Mouse (Mus musculus): Measurements from ENCODE around the gene Ccdc18.
"Not testable (repeated sequence)": the region's sequence is repeated elsewhere in the genome, so short reads cannot be mapped to it uniquely, and the experiment has no call there.

The Ccdc18 gene

DNA sequence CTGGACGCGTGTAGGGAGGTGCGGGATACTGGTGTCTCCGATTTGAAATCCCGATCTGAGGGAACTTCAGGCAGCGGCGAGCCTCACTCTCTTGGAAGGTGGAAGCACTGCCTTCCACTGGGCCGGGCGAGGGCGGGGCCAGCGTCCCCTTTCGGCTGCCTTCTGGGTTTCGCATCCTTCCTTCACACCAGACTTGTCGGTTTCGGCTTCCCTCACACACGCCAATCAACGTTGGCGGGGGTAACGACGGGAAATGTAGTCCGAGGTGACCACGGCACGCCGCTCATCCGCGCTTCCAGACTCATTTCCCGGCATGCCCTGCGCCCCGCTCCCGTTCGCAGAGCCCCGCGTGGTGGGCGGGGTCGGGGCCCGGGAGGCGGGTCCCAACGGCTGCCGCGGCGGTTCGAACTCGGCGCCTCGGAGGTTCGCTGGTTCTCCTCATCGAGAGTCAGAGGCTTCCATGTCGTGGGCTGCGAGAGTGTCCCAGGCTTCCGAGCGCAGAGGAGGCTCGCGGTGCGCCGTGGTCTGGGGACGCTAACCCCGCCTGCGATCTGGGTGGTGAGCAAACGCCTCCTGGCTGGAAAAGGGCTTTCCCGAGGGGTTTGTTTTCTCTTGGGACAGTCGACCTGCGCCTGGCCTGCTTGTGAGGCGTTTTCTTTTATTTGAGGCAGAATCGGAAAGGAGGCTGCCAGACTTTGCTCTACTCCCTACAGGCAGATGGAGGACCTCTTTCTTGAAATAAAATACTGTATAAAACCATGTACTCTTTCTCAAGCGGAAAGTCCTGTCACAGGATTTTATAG lies at the start of gene Ccdc18, which contains the start of gene Tmed5:
Gene Ccdc18 (plus strand): TSS at position 435 of the 803 bp plus-strand sequence.
Gene Tmed5 (minus strand): TSS at position 180 of the 803 bp plus-strand sequence.
- DNase-seq = peak; percentile 98

DNA sequence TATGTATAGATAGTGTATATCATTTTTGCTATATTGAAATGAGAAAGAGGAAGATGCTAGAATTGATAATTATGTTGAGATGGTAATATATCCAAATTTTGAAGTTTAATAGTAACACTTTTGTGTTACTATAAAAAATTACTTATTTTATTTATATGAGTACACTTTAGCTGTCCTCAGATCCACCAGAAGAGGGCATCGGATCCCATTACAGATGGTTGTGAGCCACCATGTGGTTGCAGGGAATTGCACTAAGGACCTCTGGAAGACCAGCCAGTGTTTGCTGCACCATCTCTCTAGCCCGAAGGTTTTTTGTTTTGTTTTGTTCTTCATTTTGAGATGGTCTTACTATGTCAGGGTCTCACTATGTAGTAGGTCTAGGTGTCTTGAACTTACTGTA lies 47.2 kb upstream of the Ccdc18 start:
- DNase-seq = peak; percentile 22 to 29

DNA sequence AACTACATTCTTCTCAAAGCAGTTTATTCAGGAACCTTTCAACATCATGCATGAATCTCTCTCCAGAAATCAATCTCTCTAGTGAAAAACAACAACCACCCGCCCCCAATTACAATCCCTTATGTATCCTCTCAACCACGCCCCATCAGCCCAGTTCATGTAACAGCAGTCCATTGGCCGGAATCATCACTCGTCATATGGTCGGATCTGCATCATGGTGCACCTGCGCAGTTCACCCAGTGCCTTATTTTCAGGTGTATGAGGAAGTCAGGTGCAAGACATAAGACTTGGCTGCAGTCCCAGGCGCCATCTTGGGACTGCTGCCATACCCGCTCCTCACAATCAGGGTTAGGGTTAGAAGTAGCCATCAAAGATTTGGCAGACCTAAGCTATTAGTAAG lies 39.9 kb upstream of the Ccdc18 start:
- DNase-seq = not testable (repeated sequence)

DNA sequence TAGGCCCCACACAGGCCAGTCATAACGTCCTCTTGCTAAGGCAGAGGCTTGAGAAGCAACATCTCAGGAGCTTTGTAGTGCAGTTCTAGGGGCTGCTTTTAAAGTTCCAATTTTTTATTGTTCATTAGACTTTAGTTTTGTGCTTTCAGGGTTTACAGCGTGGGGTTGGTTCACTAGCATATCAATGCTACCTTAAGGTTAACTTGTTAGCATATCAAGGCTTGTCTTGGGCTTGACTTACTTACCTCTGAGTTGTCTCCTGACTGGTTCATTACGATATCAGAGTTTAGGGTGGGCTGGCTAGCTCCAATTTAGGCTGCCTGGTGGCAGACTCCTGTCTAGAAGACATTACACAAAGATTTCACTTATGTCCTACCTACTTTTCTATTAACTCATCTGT lies 35.0 kb upstream of the Ccdc18 start:
- no peak for DNase-seq

DNA sequence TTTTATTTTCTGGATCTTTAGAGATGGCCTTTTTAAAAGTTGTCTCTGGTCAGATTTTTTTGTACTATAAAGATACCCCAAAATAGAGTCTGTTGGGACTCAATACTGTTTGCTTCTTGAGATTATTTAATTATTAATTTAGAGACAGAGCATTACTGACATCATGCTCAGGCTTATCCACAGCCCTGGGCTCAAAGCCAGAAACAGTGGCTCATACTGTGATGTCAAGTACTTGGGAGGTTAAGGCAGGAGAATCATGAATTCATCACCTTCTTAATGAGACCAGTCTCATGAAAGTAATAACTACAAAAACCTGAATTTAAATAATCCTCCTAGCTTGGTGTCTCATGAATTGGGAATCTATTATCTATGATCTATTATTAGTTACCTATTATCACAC lies 32.5 kb upstream of the Ccdc18 start:
- no peak for DNase-seq

DNA sequence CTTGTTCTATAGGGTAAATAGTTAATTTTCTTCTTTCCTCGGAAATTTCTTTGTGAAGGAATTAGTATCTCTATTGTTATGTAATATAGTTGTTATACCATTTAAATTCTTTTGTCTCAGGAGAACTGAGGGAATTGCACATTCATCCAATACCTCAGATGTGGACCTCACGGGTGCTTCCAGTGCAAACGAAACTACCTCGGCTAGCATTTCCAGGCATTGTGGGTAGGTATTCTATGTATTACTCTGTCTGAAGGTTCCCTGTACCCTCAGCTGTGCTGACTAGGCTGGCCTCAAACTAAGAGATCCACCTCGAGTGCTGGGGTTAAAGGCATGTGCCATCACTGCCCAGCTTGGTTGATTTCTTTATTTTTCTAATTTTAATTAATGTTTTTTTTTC lies 28.4 kb upstream of the Ccdc18 start:
- DNase-seq = no peak

DNA sequence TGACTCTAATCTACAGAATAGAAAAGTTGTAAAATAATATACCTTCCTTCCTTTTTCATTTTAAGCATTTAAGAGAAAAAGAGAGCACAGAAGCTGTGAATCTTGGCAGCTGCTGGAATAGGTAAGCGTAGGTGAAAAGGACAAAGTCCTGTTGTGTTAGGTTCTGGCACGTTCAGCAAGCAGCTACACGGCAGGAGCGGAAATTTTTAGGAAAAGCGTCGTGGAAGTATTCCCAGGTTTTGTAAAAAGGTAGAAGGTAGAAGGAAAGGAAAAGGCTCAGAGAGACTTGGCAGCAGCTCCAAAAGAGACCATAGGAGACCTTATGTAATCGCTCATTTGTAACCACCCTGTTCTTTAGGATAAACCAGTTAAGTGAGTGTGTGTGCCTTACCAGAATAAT lies 23.3 kb upstream of the Ccdc18 start:
- no peak for DNase-seq

DNA sequence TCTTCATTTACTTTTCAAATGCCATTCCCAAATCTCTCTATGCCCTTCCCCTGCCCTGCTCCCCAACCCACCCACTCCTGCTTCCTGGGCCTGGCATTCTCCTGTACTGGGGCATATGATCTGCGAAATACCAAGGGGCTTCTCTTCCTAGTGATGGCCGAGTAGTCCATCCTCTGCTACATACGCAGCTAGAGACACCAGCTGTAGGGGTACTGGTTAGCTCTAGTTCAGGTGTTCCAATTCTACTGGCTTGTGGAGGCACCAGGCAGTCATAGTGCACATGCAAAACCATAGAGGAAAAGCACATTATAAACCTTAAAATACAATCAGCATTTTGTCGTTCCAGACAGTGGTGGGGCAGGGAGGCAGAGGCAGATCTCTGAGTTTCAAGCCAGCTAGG lies 15.0 kb upstream of the Ccdc18 start:
- no peak for DNase-seq

DNA sequence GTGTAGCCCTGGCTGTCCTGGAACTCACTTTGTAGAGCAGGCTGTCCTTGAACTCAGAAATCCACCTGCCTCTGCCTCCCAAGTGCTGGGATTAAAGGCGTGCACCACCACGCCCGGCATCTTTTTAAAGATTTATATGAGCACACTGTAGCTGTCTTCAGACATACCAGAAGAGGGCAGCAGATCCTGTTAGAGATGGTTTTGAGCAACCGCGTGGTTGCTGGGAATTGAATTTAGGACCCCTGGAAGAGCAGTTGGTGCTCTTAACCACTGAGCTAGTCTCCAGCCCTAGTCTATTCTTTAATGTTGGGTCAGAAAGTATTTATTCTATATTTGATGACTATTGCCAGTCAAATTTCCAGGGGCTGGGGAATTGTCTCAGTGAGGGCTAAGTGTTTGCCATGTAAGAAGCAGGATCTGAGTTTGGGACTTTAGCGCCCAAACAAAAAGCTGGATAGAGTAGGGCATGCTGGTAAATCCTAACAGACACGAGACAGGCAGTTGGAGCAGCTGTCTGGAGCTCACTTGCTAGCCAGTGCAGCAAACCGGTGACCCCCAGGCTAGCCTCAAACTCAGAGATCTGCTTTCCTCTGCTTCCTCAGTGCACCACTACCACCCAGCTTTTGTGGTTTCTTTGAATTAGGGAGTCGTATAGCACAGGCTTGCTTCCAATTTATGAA lies 12.3 kb upstream of the Ccdc18 start:
- DNase-seq = peak in 1 of 2 experiments; percentile 11

DNA sequence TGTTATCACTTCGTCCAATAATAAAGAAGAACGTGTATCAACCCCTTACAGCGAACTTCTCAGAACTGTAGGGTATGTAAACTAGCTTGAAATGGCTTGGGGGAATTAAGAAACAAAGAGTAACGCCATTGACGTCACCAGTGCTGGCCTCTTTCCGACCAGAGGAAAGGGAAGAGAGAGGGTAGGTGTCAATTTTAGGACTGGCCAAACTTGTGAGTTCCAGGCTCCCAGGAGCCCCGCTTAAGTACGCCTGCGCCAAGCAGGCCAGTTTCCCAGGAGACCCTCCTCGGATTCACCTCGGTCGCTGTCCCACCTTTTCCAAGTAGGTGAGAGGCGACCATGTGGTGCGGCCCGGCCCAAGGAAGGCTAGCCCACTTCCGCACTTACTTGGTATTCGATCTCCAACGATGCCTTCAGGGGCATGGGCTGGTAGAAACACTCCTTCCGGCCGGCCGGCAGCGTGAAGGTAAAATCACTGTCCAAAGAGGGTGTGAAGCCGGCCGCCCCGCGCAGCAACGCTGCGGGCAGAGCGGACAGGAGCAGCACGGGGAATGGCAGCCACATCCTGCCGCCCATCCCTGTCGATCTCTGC lies 730 bp upstream of the Ccdc18 start:
- no peak for DNase-seq

DNA sequence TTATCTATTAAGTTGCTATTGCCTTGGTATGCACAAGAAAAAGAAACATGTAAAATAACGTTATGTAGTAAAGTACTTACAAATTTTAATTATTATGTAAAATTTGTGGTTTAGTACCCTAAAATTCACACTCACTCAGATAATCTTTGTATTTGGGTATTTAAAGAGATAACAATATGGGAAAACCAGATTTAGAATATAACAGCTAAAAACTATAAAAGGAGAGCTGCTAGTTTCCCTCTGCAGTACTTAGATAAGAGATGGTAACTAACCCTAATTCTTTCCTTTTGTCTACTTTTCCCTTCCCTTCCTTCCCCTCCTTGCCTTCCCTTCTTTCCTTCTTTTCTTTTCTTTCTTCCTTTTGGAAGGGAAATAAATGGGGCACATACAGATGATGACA lies 19.9 kb downstream of the Ccdc18 start:
- no peak for DNase-seq

DNA sequence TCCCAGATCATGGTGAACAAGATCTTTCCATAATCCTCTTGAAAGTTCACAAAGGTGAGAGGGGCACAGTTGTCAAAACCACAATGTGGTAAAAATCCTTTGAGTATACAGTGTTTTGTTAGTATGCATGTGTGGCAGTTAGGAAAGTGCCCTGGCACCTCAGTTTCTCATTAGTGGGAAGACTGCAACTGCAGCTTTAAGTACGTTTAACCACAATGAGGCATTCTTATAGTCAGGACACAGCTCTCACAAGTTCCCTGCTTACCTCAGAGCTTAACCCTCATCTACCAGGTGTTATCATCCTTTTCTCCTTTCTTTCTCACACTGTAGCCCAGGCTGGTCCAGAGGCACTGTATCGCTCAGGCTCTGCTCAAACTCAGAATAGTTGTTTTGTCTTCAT lies 28.1 kb downstream of the Ccdc18 start:
- DNase-seq = no peak

DNA sequence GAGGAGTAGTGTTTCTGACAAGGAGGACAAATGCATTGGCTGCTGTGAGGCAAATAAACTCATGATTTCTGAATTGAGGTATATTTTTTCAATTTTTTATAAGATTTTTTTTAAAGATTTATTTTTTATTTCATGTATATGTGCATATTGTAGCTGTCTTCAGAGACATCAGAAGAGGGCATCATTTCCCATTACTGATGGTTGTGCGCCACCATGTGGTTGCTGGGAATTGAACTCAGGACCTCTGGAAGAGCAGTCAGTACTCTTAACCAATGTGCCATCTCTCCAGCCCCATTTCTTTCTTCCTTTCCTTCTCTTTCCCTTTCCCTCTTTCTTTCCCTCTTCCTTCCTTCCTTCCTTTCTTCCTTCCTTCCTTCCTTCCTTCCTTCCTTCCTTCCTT lies 31.0 kb downstream of the Ccdc18 start:
- peak; percentile 61 to 70 for DNase-seq

DNA sequence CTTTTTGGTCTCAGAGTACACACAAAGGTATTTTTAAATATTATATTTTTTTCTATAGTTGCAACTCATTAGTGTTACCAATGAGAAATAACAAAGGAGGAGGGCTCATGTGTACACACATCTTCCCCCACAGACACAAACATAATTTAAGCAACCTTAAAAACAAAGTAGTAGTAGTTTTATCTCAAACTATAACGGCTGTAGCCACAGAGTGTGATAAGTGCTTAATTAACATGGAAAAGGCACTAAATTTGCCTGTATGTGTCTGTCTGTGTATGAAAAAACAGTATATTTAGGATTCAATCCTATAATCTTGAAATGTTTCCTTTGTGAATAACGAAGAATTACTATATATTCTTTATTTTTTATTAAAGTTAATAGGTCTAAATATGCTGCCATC lies 51.4 kb downstream of the Ccdc18 start:
- DNase-seq = no peak

DNA sequence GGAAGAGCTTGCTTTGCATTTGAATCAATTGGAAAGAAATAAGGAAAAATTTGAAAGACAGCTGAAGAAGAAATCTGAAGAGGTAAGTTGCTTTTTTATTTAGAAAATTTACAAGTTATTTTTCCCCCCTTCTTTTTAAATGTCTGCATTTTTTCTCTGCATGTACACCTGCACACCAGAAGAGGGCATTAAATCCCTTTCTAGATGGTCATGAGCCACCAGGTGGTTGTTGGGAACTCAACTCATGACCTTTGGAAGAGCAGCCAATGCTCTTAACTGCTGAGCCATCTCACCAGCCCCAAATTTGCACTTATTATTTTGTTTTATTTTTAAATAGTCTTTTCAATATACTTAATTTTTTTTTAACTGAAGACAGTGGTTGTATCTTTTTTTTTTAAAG lies 56.3 kb downstream of the Ccdc18 start:
- no peak for DNase-seq

DNA sequence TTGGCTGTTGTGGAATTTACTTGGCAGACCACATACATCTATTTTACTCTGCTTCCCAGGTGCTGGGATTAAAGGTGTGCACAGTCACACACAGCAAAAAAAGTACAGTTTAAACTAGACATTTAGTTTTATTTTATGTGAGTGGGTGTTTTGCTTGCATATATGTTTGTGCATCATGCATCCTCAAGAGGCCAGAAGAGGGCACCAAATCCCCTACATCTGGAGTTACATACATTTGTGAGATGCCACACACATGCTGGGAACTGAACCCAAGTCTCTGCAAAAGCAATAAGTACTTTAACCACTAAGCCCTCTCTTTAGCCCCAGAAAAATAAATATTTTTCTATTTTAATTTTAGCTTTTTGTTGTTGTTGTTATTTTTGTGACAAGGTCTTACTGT lies 73.3 kb downstream of the Ccdc18 start:
- peak; percentile 3 to 15 for DNase-seq

DNA sequence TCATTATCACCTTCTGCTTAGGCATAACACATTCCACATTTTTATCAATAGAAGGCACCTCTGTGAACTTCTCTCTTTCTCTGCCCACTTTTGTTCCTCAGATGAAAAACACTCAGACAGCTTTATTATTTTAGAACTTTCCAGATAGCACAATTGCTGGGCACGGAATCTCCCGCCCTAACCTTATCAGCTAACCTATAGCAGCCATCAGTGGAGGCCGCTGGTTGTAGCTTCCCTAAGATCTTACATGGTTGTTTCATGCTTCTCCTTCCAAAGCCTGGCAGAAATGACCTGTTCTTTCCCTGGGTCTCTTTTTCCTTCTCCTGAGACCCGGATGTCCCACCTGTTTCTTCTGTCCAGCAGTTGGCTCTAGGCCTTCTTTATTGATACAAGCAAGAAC lies 78.8 kb downstream of the Ccdc18 start:
- DNase-seq = no peak

DNA sequence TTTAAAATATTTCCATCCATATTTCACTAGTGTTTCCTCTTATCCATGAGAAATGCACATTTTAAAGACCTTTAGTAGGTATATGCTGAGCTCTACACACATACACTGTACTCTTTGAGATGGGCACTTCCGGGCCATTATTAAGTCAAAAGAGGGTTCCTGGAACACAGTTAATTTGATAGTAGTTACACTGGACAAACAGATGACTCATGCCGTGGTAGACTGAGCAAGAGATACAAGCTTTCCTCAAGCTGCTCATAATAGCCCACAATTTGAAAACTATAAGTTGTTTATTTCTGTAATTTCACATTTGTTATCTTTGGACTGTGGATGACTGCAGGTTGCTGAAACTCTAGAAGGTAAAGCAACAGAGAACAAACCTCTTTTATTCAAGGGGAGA lies 82.3 kb downstream of the Ccdc18 start:
- DNase-seq = no peak

DNA sequence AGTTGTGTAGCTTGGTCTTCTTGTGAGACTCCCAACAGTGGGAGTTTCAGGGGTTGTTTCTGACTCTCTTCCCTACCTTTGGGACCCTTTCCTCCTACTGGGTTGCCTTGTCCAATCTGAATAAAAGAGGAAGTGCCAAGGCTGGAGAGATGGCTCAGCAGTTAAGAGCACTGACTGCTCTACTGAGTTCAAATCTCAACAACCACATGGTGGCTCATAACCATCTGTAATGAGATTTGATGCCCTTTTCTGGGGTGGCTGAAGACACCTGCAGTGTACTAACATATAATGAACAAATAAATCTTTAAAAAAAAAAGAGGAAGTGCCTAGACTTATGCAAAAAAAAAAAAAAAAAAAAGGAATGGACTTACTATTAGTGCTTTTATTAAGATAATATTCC lies 91.4 kb downstream of the Ccdc18 start:
- peak; percentile 5 to 8 for DNase-seq

DNA sequence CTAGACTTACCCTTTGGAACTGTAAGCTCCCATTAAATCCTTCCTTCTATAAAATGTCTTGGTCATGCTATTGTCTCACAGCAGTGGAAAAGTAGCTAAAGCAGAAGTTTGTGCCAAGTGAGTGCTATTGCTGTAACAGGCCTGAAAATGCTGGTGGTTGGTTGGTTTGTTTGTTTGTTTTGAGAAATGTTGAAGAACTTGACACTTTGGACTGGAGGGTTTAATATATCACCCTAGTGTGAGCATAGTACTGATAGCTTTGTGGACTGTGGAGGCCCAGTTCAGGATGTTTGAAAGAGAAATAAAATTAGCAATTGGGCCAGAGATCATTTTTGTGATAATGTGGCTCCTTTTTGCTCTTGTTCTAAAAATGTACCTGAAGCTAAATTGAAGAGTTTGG lies 93.5 kb downstream of the Ccdc18 start:
- DNase-seq = no peak

DNA sequence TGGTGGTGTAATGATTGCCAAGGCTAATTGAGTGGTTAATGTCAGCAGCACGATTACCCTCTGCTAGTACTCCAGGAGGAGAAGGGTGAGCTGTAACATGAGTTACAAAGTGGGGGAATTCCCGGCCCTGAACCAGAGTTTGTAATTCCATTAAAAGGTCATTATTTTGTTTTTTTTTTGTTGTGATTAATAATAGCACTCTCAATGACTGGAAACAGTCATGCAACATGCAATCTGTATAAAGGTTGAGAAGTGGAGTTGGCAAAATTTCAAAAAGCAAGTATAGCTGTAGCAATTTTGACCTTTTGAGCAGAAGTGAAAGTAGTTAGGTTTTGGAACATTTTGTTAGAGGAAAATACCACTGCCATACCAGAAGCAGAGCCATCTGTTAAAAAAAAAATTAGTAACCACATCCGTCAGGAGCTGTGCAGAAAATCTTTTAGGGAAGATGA lies 113.7 kb downstream of the Ccdc18 start:
- DNase-seq = no peak

DNA sequence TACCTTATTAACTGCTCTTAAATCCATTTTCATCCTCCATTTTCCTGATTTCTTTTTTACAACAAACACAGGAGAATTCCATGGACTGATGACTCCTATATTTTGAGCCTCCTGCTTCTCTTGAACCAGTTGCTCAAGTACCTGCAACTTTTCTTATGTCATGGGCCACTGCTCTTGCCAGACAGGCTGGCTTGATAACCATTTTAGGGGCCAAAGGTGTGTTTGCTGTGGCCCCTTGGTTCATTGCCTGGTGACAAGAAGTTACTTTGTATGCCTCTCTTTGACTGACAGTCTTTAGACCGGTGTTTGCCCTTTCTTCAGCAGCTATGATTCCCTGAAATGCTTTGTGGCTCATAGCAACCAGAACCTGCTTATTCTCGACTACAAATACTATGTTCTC lies 117.4 kb downstream of the Ccdc18 start:
- DNase-seq = no peak

DNA sequence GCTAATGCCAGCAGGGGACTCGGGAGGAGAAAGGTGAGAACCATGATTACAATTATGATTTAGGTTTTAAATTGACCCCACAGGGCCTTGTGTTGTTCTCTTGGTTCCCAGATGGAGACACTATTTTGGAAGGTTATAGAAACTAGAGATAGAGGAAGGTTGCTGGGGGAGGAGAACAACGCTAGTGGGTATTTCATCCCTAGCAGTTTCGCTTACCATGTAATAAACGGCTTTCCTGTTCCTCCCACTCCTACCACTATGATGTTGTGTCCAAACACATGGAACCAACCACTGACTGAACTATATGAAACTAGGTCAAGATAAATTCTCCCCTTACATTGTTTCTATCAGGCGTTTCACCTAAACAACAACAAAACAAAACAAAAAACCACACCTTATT lies 122.6 kb downstream of the Ccdc18 start:
- DNase-seq = no peak

DNA sequence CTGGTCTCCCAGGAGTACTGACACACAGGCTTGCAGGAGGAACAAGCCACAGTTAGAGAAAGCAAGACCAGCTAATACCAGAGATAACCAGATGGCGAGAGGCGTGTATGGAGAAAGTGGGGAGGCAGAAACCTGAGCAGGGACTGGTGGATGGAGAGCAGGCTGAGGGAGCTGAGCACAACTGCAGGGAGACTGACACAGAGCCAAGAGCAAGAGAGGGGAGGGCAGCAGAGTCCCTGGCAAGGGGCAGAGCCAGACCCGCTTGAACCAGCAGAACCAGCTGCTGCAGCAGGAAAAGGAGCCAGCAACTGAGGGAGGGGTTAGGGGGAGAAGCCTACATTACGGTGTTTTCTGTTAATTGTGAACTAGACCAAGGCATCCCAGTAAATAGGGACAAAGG lies 130.0 kb downstream of the Ccdc18 start:
- no peak for DNase-seq
